Mouse (Mus musculus): ENCODE measurements around the gene Rprml. TPM values are rescaled to one million over a fixed set of nuclear protein-coding genes. Genes with fewer than 3 reads are reported as not detected.

Rprml gene
- polyA plus RNA-seq, 1 experiment from 2014 or later: 3.5 TPM

GRCm38 (mm10) chr11:103639407-103639946 lies 9.9 kb upstream of the Rprml start:
- H3K4me1 ChIP-seq (ENCODE audit: control insufficient read depth, insufficient read depth, low read depth, low read length): no peaks in the 10 kb centered on the region
- no peak for ATAC-seq
- no peaks in the 10 kb centered on the region; the same call in 1 of the 2 replicates for H3K27me3 ChIP-seq (replicated peaks; ENCODE audit: control insufficient read depth, insufficient read depth, low read length)
- WGBS: 6% methylated on average over 10 of the region's 10 CpGs
- H3K4me2 ChIP-seq (ENCODE audit: low read length): peak overlapping the region; percentile 41
- H3K27ac ChIP-seq (ENCODE audit: low read depth, low read length): no peak overlapping the region
- H3K9me3 ChIP-seq (ENCODE audit: control insufficient read depth, low read length): no peaks in the 10 kb centered on the region
- no peak overlapping the region for H3K4me3 ChIP-seq (ENCODE audit: low read length)
- no peaks in the 10 kb centered on the region for H3K36me3 ChIP-seq (ENCODE audit: control insufficient read depth, insufficient read depth, low read length)
- no peak overlapping the region for H3K9ac ChIP-seq (ENCODE audit: low read depth, low read length)

GRCm38 (mm10) chr11:103643211-103643610 lies 6.2 kb upstream of the Rprml start:
- H3K36me3 ChIP-seq (ENCODE audit: control insufficient read depth, insufficient read depth, low read length): no peaks in the 10 kb centered on the region
- H3K27ac ChIP-seq (ENCODE audit: low read depth, low read length): no peak overlapping the region
- H3K9ac ChIP-seq (ENCODE audit: low read depth, low read length): no peak overlapping the region
- no peaks in the 10 kb centered on the region for H3K4me1 ChIP-seq (ENCODE audit: control insufficient read depth, insufficient read depth, low read depth, low read length)
- no peak overlapping the region for H3K4me2 ChIP-seq (ENCODE audit: low read length)
- H3K9me3 ChIP-seq (ENCODE audit: control insufficient read depth, low read length): no peaks in the 10 kb centered on the region
- 77% methylated on average over 9 of the region's 9 CpGs for WGBS
- ATAC-seq: no peak
- peaks cover 20% of the 10 kb centered on the region for H3K27me3 ChIP-seq (replicated peaks; ENCODE audit: control insufficient read depth, insufficient read depth, low read length)
- H3K4me3 ChIP-seq (ENCODE audit: low read length): no peak overlapping the region

- H3K27me3 ChIP-seq (replicated peaks; ENCODE audit: control insufficient read depth, insufficient read depth, low read length): peaks cover 37% of the 10 kb centered on the region
- no peak for ATAC-seq
Observed at GRCm38 (mm10) chr11:103645731-103646130, 3.6 kb upstream of the Rprml start.

GRCm38 (mm10) chr11:103646301-103646700 lies 3.1 kb upstream of the Rprml start:
- 83% methylated on average over 6 of the region's 6 CpGs for WGBS

More at GRCm38 (mm10) chr11:103645731-103646130, 3.6 kb upstream of the Rprml start:
- 74% methylated on average over 8 of the region's 8 CpGs for WGBS
- peaks cover 12% of the 10 kb centered on the region for H3K4me1 ChIP-seq (ENCODE audit: control insufficient read depth, insufficient read depth, low read depth, low read length)
- H3K36me3 ChIP-seq (ENCODE audit: control insufficient read depth, insufficient read depth, low read length): no peaks in the 10 kb centered on the region
- no peaks in the 10 kb centered on the region for H3K9me3 ChIP-seq (ENCODE audit: control insufficient read depth, low read length)
- H3K27ac ChIP-seq (ENCODE audit: low read depth, low read length): no peak overlapping the region
- H3K4me2 ChIP-seq (ENCODE audit: low read length): no peak overlapping the region
- no peak overlapping the region for H3K9ac ChIP-seq (ENCODE audit: low read depth, low read length)
- no peak overlapping the region for H3K4me3 ChIP-seq (ENCODE audit: low read length)

GRCm38 (mm10) chr11:103647921-103648620 lies 1.3 kb upstream of the Rprml start:
- no peak overlapping the region for H3K4me3 ChIP-seq (ENCODE audit: low read length)
- H3K4me1 ChIP-seq (ENCODE audit: control insufficient read depth, insufficient read depth, low read depth, low read length): peaks cover 12% of the 10 kb centered on the region
- no peaks in the 10 kb centered on the region for H3K9me3 ChIP-seq (ENCODE audit: control insufficient read depth, low read length)
- WGBS: 13% methylated on average over 11 of the region's 11 CpGs
- H3K36me3 ChIP-seq (ENCODE audit: control insufficient read depth, insufficient read depth, low read length): no peaks in the 10 kb centered on the region
- H3K9ac ChIP-seq (ENCODE audit: low read depth, low read length): no peak overlapping the region
- H3K4me2 ChIP-seq (ENCODE audit: low read length): no peak overlapping the region
- no peak for ATAC-seq
- H3K27me3 ChIP-seq (replicated peaks; ENCODE audit: control insufficient read depth, insufficient read depth, low read length): peaks cover 56% of the 10 kb centered on the region
- H3K27ac ChIP-seq (ENCODE audit: low read depth, low read length): no peak overlapping the region

More at GRCm38 (mm10) chr11:103646301-103646700, 3.1 kb upstream of the Rprml start:
- Histone ChIP-seq H3K9ac (ENCODE audit: low read depth, low read length) (no peak overlapping the region), H3K9me3 (ENCODE audit: control insufficient read depth, low read length) (no peaks in the 10 kb centered on the region), H3K4me3 (ENCODE audit: low read length) (no peak overlapping the region), H3K4me1 (ENCODE audit: control insufficient read depth, insufficient read depth, low read depth, low read length) (peaks cover 12% of the 10 kb centered on the region), H3K36me3 (ENCODE audit: control insufficient read depth, insufficient read depth, low read length) (no peaks in the 10 kb centered on the region), H3K27ac (ENCODE audit: low read depth, low read length) (no peak overlapping the region), H3K4me2 (ENCODE audit: low read length) (no peak overlapping the region), H3K27me3 (replicated peaks; ENCODE audit: control insufficient read depth, insufficient read depth, low read length) (peaks cover 42% of the 10 kb centered on the region)
- ATAC-seq: no peak

- no peak overlapping the region for H3K9ac ChIP-seq (ENCODE audit: low read depth, low read length)
- no peak overlapping the region; the same call in 1 of the 2 replicates for H3K4me2 ChIP-seq (ENCODE audit: low read length)
- no peak overlapping the region for H3K27ac ChIP-seq (ENCODE audit: low read depth, low read length)
- ATAC-seq: no peak
- 23% methylated on average over 7 of the region's 7 CpGs for WGBS
- H3K4me3 ChIP-seq (ENCODE audit: low read length): no peak overlapping the region
- H3K9me3 ChIP-seq (ENCODE audit: control insufficient read depth, low read length): no peaks in the 10 kb centered on the region
- H3K27me3 ChIP-seq (replicated peaks; ENCODE audit: control insufficient read depth, insufficient read depth, low read length): peaks cover 56% of the 10 kb centered on the region
- H3K36me3 ChIP-seq (ENCODE audit: control insufficient read depth, insufficient read depth, low read length): no peaks in the 10 kb centered on the region
- peaks cover 12% of the 10 kb centered on the region for H3K4me1 ChIP-seq (ENCODE audit: control insufficient read depth, insufficient read depth, low read depth, low read length)
Observed at GRCm38 (mm10) chr11:103648656-103649055, 714 bp upstream of the Rprml start.

- Histone ChIP-seq H3K4me1 (ENCODE audit: control insufficient read depth, insufficient read depth, low read depth, low read length) (peaks cover 12% of the 10 kb centered on the region), H3K4me3 (ENCODE audit: low read length) (peak overlapping the region; percentile 44), H3K4me2 (ENCODE audit: low read length) (peak overlapping the region; percentile 67), H3K27ac (ENCODE audit: low read depth, low read length) (no peak overlapping the region), H3K9ac (ENCODE audit: low read depth, low read length) (peak overlapping the region; percentile 39), H3K36me3 (ENCODE audit: control insufficient read depth, insufficient read depth, low read length) (no peaks in the 10 kb centered on the region), H3K27me3 (replicated peaks; ENCODE audit: control insufficient read depth, insufficient read depth, low read length) (peaks cover 56% of the 10 kb centered on the region), H3K9me3 (ENCODE audit: control insufficient read depth, low read length) (no peaks in the 10 kb centered on the region)
- no peak for ATAC-seq
- under 1% methylated on average over 36 of the region's 37 CpGs for WGBS
Observed at GRCm38 (mm10) chr11:103649983-103650493, 668 bp downstream of the Rprml start.

GRCm38 (mm10) chr11:103651426-103651825 lies 2.1 kb downstream of the Rprml start:
- no peak for ATAC-seq
- H3K36me3 ChIP-seq (ENCODE audit: control insufficient read depth, insufficient read depth, low read length): no peaks in the 10 kb centered on the region
- H3K4me2 ChIP-seq (ENCODE audit: low read length): no peak overlapping the region
- 82% methylated on average over 6 of the region's 6 CpGs for WGBS
- H3K27ac ChIP-seq (ENCODE audit: low read depth, low read length): no peak overlapping the region
- no peak overlapping the region for H3K4me3 ChIP-seq (ENCODE audit: low read length)
- H3K9me3 ChIP-seq (ENCODE audit: control insufficient read depth, low read length): no peaks in the 10 kb centered on the region
- H3K27me3 ChIP-seq (replicated peaks; ENCODE audit: control insufficient read depth, insufficient read depth, low read length): peaks cover 56% of the 10 kb centered on the region
- H3K4me1 ChIP-seq (ENCODE audit: control insufficient read depth, insufficient read depth, low read depth, low read length): peaks cover 12% of the 10 kb centered on the region
- H3K9ac ChIP-seq (ENCODE audit: low read depth, low read length): no peak overlapping the region

GRCm38 (mm10) chr11:103653359-103653965 lies 4.1 kb downstream of the Rprml start:
- Histone ChIP-seq H3K4me1 (ENCODE audit: control insufficient read depth, insufficient read depth, low read depth, low read length) (peaks cover 12% of the 10 kb centered on the region), H3K27ac (ENCODE audit: low read depth, low read length) (no peak overlapping the region), H3K9ac (ENCODE audit: low read depth, low read length) (no peak overlapping the region), H3K4me2 (ENCODE audit: low read length) (no peak overlapping the region), H3K9me3 (ENCODE audit: control insufficient read depth, low read length) (no peaks in the 10 kb centered on the region), H3K4me3 (ENCODE audit: low read length) (no peak overlapping the region), H3K36me3 (ENCODE audit: control insufficient read depth, insufficient read depth, low read length) (no peaks in the 10 kb centered on the region), H3K27me3 (replicated peaks; ENCODE audit: control insufficient read depth, insufficient read depth, low read length) (peaks cover 36% of the 10 kb centered on the region)
- no peak for ATAC-seq
- WGBS: 69% methylated on average over 10 of the region's 10 CpGs

All from hindbrain, embryonic 16.5 days (tissue).